ENCODE assay signal across 18 mouse cellular contexts in the genomic region with DNA sequence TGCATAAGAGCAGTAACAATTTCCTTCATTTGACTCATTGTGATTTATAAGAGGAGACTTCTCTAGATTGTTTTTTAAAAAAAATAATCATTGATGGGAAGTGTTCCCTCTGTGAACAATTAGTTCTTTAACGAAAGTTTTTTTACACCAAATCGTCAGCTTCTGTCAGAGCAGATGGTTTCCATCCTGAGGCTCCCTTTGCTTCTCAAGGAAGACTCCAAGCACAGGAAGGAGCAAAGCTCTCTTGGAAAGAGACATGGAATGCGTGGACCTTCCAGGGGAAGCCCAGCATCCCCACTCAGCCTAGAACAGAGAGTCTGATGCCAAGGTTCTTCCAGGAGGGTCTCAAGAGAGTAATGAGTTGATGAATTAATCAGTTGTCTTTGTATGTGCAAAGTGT.
DNase-seq lines count a peak whose midpoint lies in the region; ATAC-seq and TF ChIP-seq lines count a peak whose summit lies in the region.
"Had no signal": no experiment of that assay in that cellular context is flagged by ENCODE, and none has a peak within 500 bp of the region (broad histone marks: within the 10 kb centered on the region; RNA-seq: fewer than 3 reads in every experiment).

No protein-coding gene starts in this region.

- no peaks in the 10 kb centered on the region for H3K27me3 ChIP-seq in kidney, embryonic 14.5 days (ENCODE audit: control insufficient read depth, insufficient read depth, low read length)
- H3K27me3 ChIP-seq in lung, embryonic 15.5 days: no peaks in the 10 kb centered on the region
- H3K27me3 ChIP-seq in heart, postnatal 0 days (ENCODE audit: control insufficient read depth, insufficient read depth, low read length): no peaks in the 10 kb centered on the region
- H3K27me3 ChIP-seq: heart, embryonic 13.5 days; hindbrain, embryonic 12.5 days; liver, embryonic 15.5 days; megakaryocyte, embryonic 14.5 days had no signal

- no peak for TF ChIP-seq EP300 in heart, postnatal 0 days (IDR thresholded peaks at IDR 0.05; ENCODE audit: low read depth)

- no peak for DNase-seq in kidney, postnatal 14 days
- DNase-seq in lung, postnatal 14 days: no peak
- peak; percentile 10 for DNase-seq in heart, postnatal 0 days (ENCODE audit: low spot score)
- DNase-seq in layer of hippocampus, postnatal 36 days: peak; percentile 10 to 21
- no peak for DNase-seq in cerebellum, postnatal 36 days
- DNase-seq: cerebellum, postnatal 25 days; forebrain, postnatal 0 days; gastrocnemius, adult 2 months; thymus, postnatal 4 days had no signal

- ATAC-seq in kidney, embryonic 14.5 days (ENCODE audit: low FRiP score, low TSS enrichment): peak; percentile 61; the same call in 1 of the 2 replicates
- ATAC-seq in lung, embryonic 15.5 days (ENCODE audit: borderline replicate concordance, extremely low read depth, low FRiP score, low TSS enrichment): peak; percentile 81; the same call in 1 of the 2 replicates
- ATAC-seq in heart, postnatal 0 days (ENCODE audit: insufficient read depth, low read depth): no peak
- ATAC-seq: CD4-positive, CD25-positive, alpha-beta regulatory T cell, adult 4 months; midbrain, embryonic 16.5 days had no signal

- no peaks in the 10 kb centered on the region for H3K9me3 ChIP-seq in kidney, embryonic 14.5 days (ENCODE audit: control insufficient read depth, low read length)
- H3K9me3 ChIP-seq in lung, embryonic 15.5 days: no peaks in the 10 kb centered on the region
- H3K9me3 ChIP-seq in heart, postnatal 0 days (replicated peaks; ENCODE audit: control insufficient read depth, low read length): no peaks in the 10 kb centered on the region
- H3K9me3 ChIP-seq: heart, embryonic 13.5 days; hindbrain, embryonic 12.5 days; liver, embryonic 15.5 days; megakaryocyte, embryonic 14.5 days had no signal

- H3K4me1 ChIP-seq in kidney, embryonic 14.5 days (ENCODE audit: control insufficient read depth, insufficient read depth, low read length): peaks cover 11% of the 10 kb centered on the region; the same call in 1 of the 2 replicates
- H3K4me1 ChIP-seq in lung, embryonic 15.5 days: peaks cover 4% of the 10 kb centered on the region; the same call in 1 of the 2 replicates
- no peaks in the 10 kb centered on the region for H3K4me1 ChIP-seq in heart, postnatal 0 days (ENCODE audit: control insufficient read depth, insufficient read depth)
- H3K4me1 ChIP-seq: hindbrain, embryonic 12.5 days; liver, embryonic 15.5 days had no signal

- peak overlapping the region; percentile 79 for H3K27ac ChIP-seq in kidney, embryonic 14.5 days (ENCODE audit: low read depth, low read length)
- no peak overlapping the region for H3K27ac ChIP-seq in lung, embryonic 15.5 days
- no peak overlapping the region for H3K27ac ChIP-seq in heart, postnatal 0 days (ENCODE audit: low read depth)
- H3K27ac ChIP-seq: gastrocnemius, adult 2 months; heart, embryonic 13.5 days; hindbrain, embryonic 12.5 days; liver, embryonic 15.5 days had no signal

- H3K4me2 ChIP-seq in kidney, embryonic 14.5 days (replicated peaks; ENCODE audit: low read depth, low read length): no peak overlapping the region
- H3K4me2 ChIP-seq in lung, embryonic 15.5 days: no peak overlapping the region
- H3K4me2 ChIP-seq in heart, postnatal 0 days (ENCODE audit: low read depth, low read length): no peak overlapping the region
- H3K4me2 ChIP-seq: heart, embryonic 13.5 days; hindbrain, embryonic 12.5 days; liver, embryonic 15.5 days had no signal

- H3K9ac ChIP-seq in kidney, embryonic 14.5 days (ENCODE audit: low read depth, low read length): no peak overlapping the region
- no peak overlapping the region for H3K9ac ChIP-seq in lung, embryonic 15.5 days
- H3K9ac ChIP-seq in heart, postnatal 0 days (replicated peaks; ENCODE audit: low read depth, low read length): no peak overlapping the region
- H3K9ac ChIP-seq: forebrain, postnatal 0 days; heart, embryonic 13.5 days; hindbrain, embryonic 12.5 days; liver, embryonic 15.5 days had no signal

- no peak overlapping the region for H3K4me3 ChIP-seq in kidney, embryonic 14.5 days (ENCODE audit: low read length)
- no peak overlapping the region for H3K4me3 ChIP-seq in lung, embryonic 15.5 days
- H3K4me3 ChIP-seq in heart, postnatal 0 days (ENCODE audit: low read depth, low read length): no peak overlapping the region
- H3K4me3 ChIP-seq: gastrocnemius, adult 2 months; heart, embryonic 13.5 days; hindbrain, embryonic 12.5 days; liver, embryonic 15.5 days; megakaryocyte, embryonic 14.5 days had no signal

- no peak for TF ChIP-seq CTCF in heart, postnatal 0 days (IDR thresholded peaks at IDR 0.05; ENCODE audit: low read depth)

- H3K36me3 ChIP-seq in kidney, embryonic 14.5 days (ENCODE audit: control insufficient read depth, insufficient read depth, low read length): no peaks in the 10 kb centered on the region
- no peaks in the 10 kb centered on the region for H3K36me3 ChIP-seq in lung, embryonic 15.5 days
- H3K36me3 ChIP-seq in heart, postnatal 0 days (replicated peaks; ENCODE audit: control insufficient read depth, insufficient read depth, low read length): no peaks in the 10 kb centered on the region
- H3K36me3 ChIP-seq: G1E; heart, embryonic 13.5 days; hindbrain, embryonic 12.5 days; liver, embryonic 15.5 days had no signal

- WGBS in kidney, embryonic 14.5 days: 36% methylated on average over 3 of the region's 3 CpGs
- 30% methylated on average over 3 of the region's 3 CpGs for WGBS in lung, embryonic 15.5 days
- 47% methylated on average over 3 of the region's 3 CpGs for WGBS in heart, postnatal 0 days

Comparison
In these comparisons a context has a peak if more than half of its experiments do, and no peak if none do; other contexts are left out.
1. DNase-seq: peak in heart, postnatal 0 days (single experiment) and layer of hippocampus, postnatal 36 days (2 of 2); none in kidney, postnatal 14 days (single experiment), lung, postnatal 14 days (single experiment) and cerebellum, postnatal 36 days (0 of 2).